Mouse (Mus musculus) kidney, postnatal 25 days (tissue): ENCODE measurements around the gene Notum.
A peak's percentile ranks its signal among the peaks of the same experiment; 100 is the strongest.

Experiments
- DNase-seq, 2 experiments: peaks; one replicate each; pipeline ENCODE4 v3.0.0; 2021; ENCODE audit warnings: mixed read lengths in 2 of 2

Gene Notum

GRCm38 (mm10) chr11:120617519-120618112 is 43.4 kb downstream of the Notum start, which contains the start of gene Pcyt2:
Gene Pcyt2, minus strand, starts transcription at chr11:120617936.
- DNase-seq: peak; percentile 95 to 98

GRCm38 (mm10) chr11:120616617-120617294 is 44.2 kb downstream of the Notum start:
- DNase-seq: peak; percentile 68 to 90

- DNase-seq: no peak
Measured at GRCm38 (mm10) chr11:120615606-120616203, 45.3 kb downstream of the Notum start.

- DNase-seq: no peak
Measured at GRCm38 (mm10) chr11:120615167-120615566, 45.8 kb downstream of the Notum start.

- DNase-seq: no peak
Measured at GRCm38 (mm10) chr11:120613976-120614375, 47.0 kb downstream of the Notum start.

GRCm38 (mm10) chr11:120613481-120613972 is 47.4 kb downstream of the Notum start:
- no peak for DNase-seq

- DNase-seq: peak; percentile 80 to 81
Measured at GRCm38 (mm10) chr11:120612763-120613162, 48.2 kb downstream of the Notum start.

GRCm38 (mm10) chr11:120610477-120611046 is 50.4 kb downstream of the Notum start:
- DNase-seq: no peak

GRCm38 (mm10) chr11:120609250-120609649 is 51.7 kb downstream of the Notum start:
- peak; percentile 60 to 86 for DNase-seq

GRCm38 (mm10) chr11:120608241-120609034 is 52.5 kb downstream of the Notum start, which contains the start of gene Npb:
Gene Npb, plus strand, starts transcription at chr11:120608477.
- peak in 1 of 2 experiments; percentile 55 for DNase-seq

- no peak for DNase-seq
Measured at GRCm38 (mm10) chr11:120606764-120607163, 54.2 kb downstream of the Notum start.

- DNase-seq: no peak
Measured at GRCm38 (mm10) chr11:120605667-120606066, 55.3 kb downstream of the Notum start.
